11 mouse cellular contexts compared by ENCODE assay signal in genomic region chr5:122756680-122757079, GRCm38 (mm10). TPM values are rescaled to one million over a fixed set of nuclear protein-coding genes. Genes with fewer than 3 reads are reported as not detected.
DNase-seq lines count a peak whose midpoint lies in the region; ATAC-seq and TF ChIP-seq lines count a peak whose summit lies in the region.
"Had no signal": no experiment of that assay in that cellular context is flagged by ENCODE, and none has a peak within 500 bp of the region (broad histone marks: within the 10 kb centered on the region; RNA-seq: fewer than 3 reads in every experiment).

No protein-coding gene starts in this region.

- TF ChIP-seq CTCF in thymus, adult 2 months (IDR thresholded peaks at IDR 0.05; ENCODE audit: borderline replicate concordance, control insufficient read depth, extremely low read depth, insufficient read depth, low read length, poor library complexity): no peak

- no peak overlapping the region for H3K27ac ChIP-seq in heart, embryonic 12.5 days (ENCODE audit: poor library complexity, severe bottlenecking)
- H3K27ac ChIP-seq in thymus, adult 2 months (ENCODE audit: control insufficient read depth, insufficient read depth, low read length): no peak overlapping the region
- H3K27ac ChIP-seq: embryonic facial prominence, embryonic 15.5 days; hindbrain, embryonic 12.5 days; liver, embryonic 12.5 days had no signal

- H3K9ac ChIP-seq in heart, embryonic 12.5 days: no peak overlapping the region
- H3K9ac ChIP-seq: embryonic facial prominence, embryonic 15.5 days; forebrain, postnatal 0 days; hindbrain, embryonic 12.5 days; liver, embryonic 12.5 days had no signal

- WGBS in heart, embryonic 12.5 days: 89% methylated on average over 7 of the region's 7 CpGs
- WGBS in thymus, adult 2 months: 95% methylated on average over 7 of the region's 7 CpGs

- H3K4me2 ChIP-seq in heart, embryonic 12.5 days: no peak overlapping the region
- H3K4me2 ChIP-seq: embryonic facial prominence, embryonic 15.5 days; hindbrain, embryonic 12.5 days; liver, embryonic 12.5 days had no signal

- H3K9me3 ChIP-seq in heart, embryonic 12.5 days (replicated peaks): no peaks in the 10 kb centered on the region
- H3K9me3 ChIP-seq: embryonic facial prominence, embryonic 15.5 days; hindbrain, embryonic 12.5 days; liver, embryonic 12.5 days had no signal

- peaks cover 43% of the 10 kb centered on the region for H3K36me3 ChIP-seq in heart, embryonic 12.5 days
- no peaks in the 10 kb centered on the region for H3K36me3 ChIP-seq in thymus, adult 2 months (ENCODE audit: control insufficient read depth, insufficient read depth, low read length)

- no peak for TF ChIP-seq POLR2A in thymus, adult 2 months (IDR thresholded peaks at IDR 0.05; ENCODE audit: control insufficient read depth, extremely low read depth, insufficient read depth, low read length, poor library complexity)

- no peak for ATAC-seq in heart, embryonic 12.5 days (ENCODE audit: insufficient number of reproducible peaks, low FRiP score)
- ATAC-seq: forebrain, postnatal 0 days; liver, embryonic 12.5 days had no signal

- H3K4me1 ChIP-seq in heart, embryonic 12.5 days (replicated peaks): peaks cover 12% of the 10 kb centered on the region
- H3K4me1 ChIP-seq in thymus, adult 2 months (replicated peaks; ENCODE audit: control insufficient read depth, insufficient read depth, low read length): peaks cover 6% of the 10 kb centered on the region; the same call in 1 of the 2 replicates
- H3K4me1 ChIP-seq: embryonic facial prominence, embryonic 15.5 days; hindbrain, embryonic 12.5 days had no signal

- no peaks in the 10 kb centered on the region for H3K27me3 ChIP-seq in heart, embryonic 12.5 days (replicated peaks)
- no peaks in the 10 kb centered on the region for H3K27me3 ChIP-seq in thymus, adult 2 months (ENCODE audit: control insufficient read depth, insufficient read depth, low read length)
- H3K27me3 ChIP-seq: embryonic facial prominence, embryonic 15.5 days; hindbrain, embryonic 12.5 days; liver, embryonic 12.5 days had no signal

- DNase-seq in heart, postnatal 36 days: peak; percentile 59 to 65
- peak; percentile 87 for DNase-seq in adrenal gland, adult 2 months
- DNase-seq in cerebellum, adult 11-12 months: peak; percentile 86
- peak; percentile 60 for DNase-seq in gastrocnemius, postnatal 25 days
- DNase-seq in thymus, adult 2 months: no peak
- DNase-seq in retina, postnatal 1 day: no peak
- DNase-seq: forebrain, postnatal 0 days had no signal

- intact Hi-C loops in heart, postnatal 36 days (cut with DNase I): no loop called here

- no peak overlapping the region for H3K4me3 ChIP-seq in heart, embryonic 12.5 days
- H3K4me3 ChIP-seq in thymus, adult 2 months (ENCODE audit: control insufficient read depth, insufficient read depth, low read length): no peak overlapping the region
- H3K4me3 ChIP-seq: embryonic facial prominence, embryonic 15.5 days; hindbrain, embryonic 12.5 days; liver, embryonic 12.5 days had no signal

RNA-seq across cellular contexts. Expression of gene Camkk2, which starts 22.5 kb away (rescaled TPM):
- total RNA-seq in heart, postnatal 36 days (2021): 10 to 100 TPM in 1 of 2 experiments, 1 to 10 TPM in 1; 9.2 to 11.2 TPM
- 18.4 and 19.4 TPM in 2 replicates for polyA plus RNA-seq in heart, embryonic 12.5 days (2016; fragmentation: Nextera tagmentation; extraction: Ambion mirVana)
- total RNA-seq in adrenal gland, adult 2 months (2021): 10 to 100 TPM; 34.2 to 42.3 TPM
- 53.4 and 55.5 TPM in 2 replicates for polyA plus RNA-seq in adrenal gland, adult 2 months (2012; rRNA removed)
- 1 to 10 TPM; 4.7 to 7.5 TPM for total RNA-seq in gastrocnemius, postnatal 25 days (2021)
- polyA plus RNA-seq in thymus, adult 2 months (2012; rRNA removed): 31.1 and 40.9 TPM in 2 replicates

RNA-seq across cellular contexts. Expression of gene P2rx4, which starts 49.3 kb away (rescaled TPM):
- 10 to 100 TPM; 18.9 to 20.5 TPM for total RNA-seq in heart, postnatal 36 days (2021)
- polyA plus RNA-seq in heart, embryonic 12.5 days (2016; fragmentation: Nextera tagmentation; extraction: Ambion mirVana): 15.6 and 17.5 TPM in 2 replicates
- total RNA-seq in adrenal gland, adult 2 months (2021): 10 to 100 TPM; 35.2 to 46.2 TPM
- 30.3 and 42.5 TPM in 2 replicates for polyA plus RNA-seq in adrenal gland, adult 2 months (2012; rRNA removed)
- 1 to 10 TPM; 3.9 to 4.2 TPM for total RNA-seq in gastrocnemius, postnatal 25 days (2021)
- polyA plus RNA-seq in thymus, adult 2 months (2012; rRNA removed): 41.0 and 51.4 TPM in 2 replicates

Comparison
In these comparisons a context has a peak if more than half of its experiments do, and no peak if none do; other contexts are left out.
1. DNase-seq: peak in heart, postnatal 36 days (2 of 2), adrenal gland, adult 2 months (single experiment), cerebellum, adult 11-12 months (single experiment) and gastrocnemius, postnatal 25 days (single experiment); none in thymus, adult 2 months (single experiment) and retina, postnatal 1 day (single experiment).